Mouse (Mus musculus): ENCODE measurements around the gene Olfr205. TPM values are rescaled to one million over a fixed set of nuclear protein-coding genes. Genes with fewer than 3 reads are reported as not detected.
"Not testable (repeated sequence)": the region's sequence is repeated elsewhere in the genome, so short reads cannot be mapped to it uniquely, and the experiment has no call there.

The Olfr205 gene
- not detected in 2 replicates for polyA plus RNA-seq (2015; fragmentation: Nextera tagmentation; extraction: Ambion mirVana)

DNA sequence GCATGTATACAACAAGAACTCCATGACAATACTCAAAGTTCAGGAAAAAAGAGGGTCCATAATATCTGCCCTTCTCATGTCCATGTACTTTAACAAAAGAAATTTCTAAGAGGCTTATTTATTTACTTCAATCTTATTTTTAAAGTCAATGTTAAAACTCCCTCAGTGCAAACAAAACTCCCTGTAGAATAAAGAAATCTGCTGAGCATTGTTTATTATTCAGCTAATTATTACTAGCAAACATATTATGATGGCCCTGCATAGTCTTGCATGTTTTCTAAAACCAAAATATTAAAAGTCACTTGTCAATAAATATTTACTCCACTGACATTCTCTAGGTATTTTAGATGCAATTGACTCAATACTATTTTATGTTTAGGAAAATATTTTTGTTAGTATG, at the start of gene Olfr205:
Olfr205 (minus strand) TSS at position 101 of the 400 bp plus-strand sequence.
- no peak within 1 kb of the TSS for H3K4me3 ChIP-seq (replicated peaks)
- no peaks in the 10 kb centered on the region for H3K27me3 ChIP-seq
- H3K4me2 ChIP-seq (replicated peaks), result no peak within 1 kb of the TSS
- H3K27ac ChIP-seq, result no peak within 1 kb of the TSS
- H3K36me3 ChIP-seq, result no peaks in the 10 kb centered on the region
- H3K9me3 ChIP-seq, result peaks cover 3% of the 10 kb centered on the region; the same call in 1 of the 2 replicates
- no peaks in the 10 kb centered on the region for H3K4me1 ChIP-seq (replicated peaks)
- H3K9ac ChIP-seq (replicated peaks), result no peak within 1 kb of the TSS
- ATAC-seq, result no peak

DNA sequence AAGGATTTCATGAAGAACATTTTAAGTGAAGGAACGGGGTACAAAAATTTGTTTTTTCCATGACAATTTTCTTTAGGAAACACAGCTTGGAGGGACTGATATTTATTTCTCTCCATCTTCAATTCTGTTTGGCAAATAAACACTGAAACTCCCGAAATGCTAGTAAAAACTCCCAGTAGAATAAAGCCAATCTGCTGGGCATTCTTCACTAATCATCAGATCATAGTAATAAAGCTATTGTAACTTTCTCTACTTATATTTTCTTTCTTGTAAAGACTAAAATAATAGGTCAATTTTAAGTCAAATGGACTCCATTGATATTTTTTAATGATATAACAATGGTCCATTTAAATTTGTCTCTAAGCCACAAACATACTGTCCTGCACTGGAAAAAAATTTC, 33.0 kb upstream of the Olfr205 start, which contains the start of gene Olfr209:
Olfr209 (minus strand) TSS at position 101 of the 400 bp plus-strand sequence.
- Histone ChIP-seq H3K4me1 (replicated peaks) (no peaks in the 10 kb centered on the region), H3K4me3 (replicated peaks) (no peak within 1 kb of the TSS), H3K27ac (no peak within 1 kb of the TSS), H3K27me3 (no peaks in the 10 kb centered on the region), H3K36me3 (no peaks in the 10 kb centered on the region), H3K9ac (replicated peaks) (no peak within 1 kb of the TSS), H3K4me2 (replicated peaks) (no peak within 1 kb of the TSS), H3K9me3 (no peaks in the 10 kb centered on the region)
- no peak for ATAC-seq
- 83% methylated on average over 2 of the region's 2 CpGs for WGBS

DNA sequence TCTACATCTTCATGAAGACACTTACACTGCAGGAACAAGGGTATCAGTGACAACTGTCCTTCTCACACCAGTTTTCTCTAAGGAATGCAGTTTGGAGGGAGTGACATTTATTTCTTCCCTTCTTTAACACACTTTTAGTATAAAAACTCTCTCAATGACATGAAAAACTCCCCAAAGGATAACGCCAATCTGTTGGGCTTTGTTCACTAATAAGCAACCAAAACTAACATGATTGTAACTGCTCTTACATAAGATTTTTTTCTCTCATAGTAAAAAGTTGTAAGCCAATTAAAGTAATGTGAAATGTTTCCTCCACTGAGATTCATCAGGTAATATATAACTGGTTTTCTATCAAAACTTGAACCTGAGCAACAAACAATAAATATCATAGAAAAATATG, 18.2 kb upstream of the Olfr205 start, which contains the start of gene Olfr206:
Olfr206 (minus strand) TSS at position 101 of the 400 bp plus-strand sequence.
- Histone ChIP-seq H3K9me3 (no peaks in the 10 kb centered on the region), H3K4me2 (replicated peaks) (no peak within 1 kb of the TSS), H3K4me3 (replicated peaks) (no peak within 1 kb of the TSS), H3K4me1 (replicated peaks) (no peaks in the 10 kb centered on the region), H3K36me3 (no peaks in the 10 kb centered on the region), H3K27ac (no peak within 1 kb of the TSS), H3K9ac (replicated peaks) (no peak within 1 kb of the TSS), H3K27me3 (no peaks in the 10 kb centered on the region)
- WGBS, result 74% methylated on average over 1 of the region's 1 CpGs
- no peak for ATAC-seq

DNA sequence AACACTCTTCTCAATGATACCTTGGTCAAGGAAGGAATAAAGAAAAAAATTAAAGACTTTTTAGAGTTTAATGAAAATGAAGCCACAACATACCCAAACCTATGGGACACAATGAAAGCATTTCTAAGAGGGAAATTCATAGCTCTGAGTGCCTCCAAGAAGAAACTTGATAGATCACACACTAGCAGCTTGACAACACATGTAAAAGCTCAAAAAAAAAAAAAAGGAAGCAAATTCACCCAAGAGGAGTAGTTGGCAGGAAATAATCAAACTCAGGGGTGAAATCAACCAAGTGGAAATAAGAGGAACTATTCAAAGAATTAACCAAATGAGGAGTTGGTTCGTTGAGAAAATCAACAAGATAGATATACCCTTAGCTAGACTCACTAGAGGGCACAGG, 7.7 kb downstream of the Olfr205 start:
- not testable (repeated sequence) for H3K27me3 ChIP-seq; H3K4me1 ChIP-seq (replicated peaks); ATAC-seq; H3K4me2 ChIP-seq (replicated peaks); H3K27ac ChIP-seq; H3K4me3 ChIP-seq (replicated peaks); H3K36me3 ChIP-seq; H3K9ac ChIP-seq (replicated peaks); H3K9me3 ChIP-seq
- WGBS, result 69% methylated on average over 1 of the region's 1 CpGs

GRCm38 (mm10) chr16:59318148-59318547, 12.8 kb downstream of the Olfr205 start, which contains the start of gene Olfr204:
Gene Olfr204, minus strand, starts transcription at chr16:59318248.
- Histone ChIP-seq H3K9ac (replicated peaks) (no peak within 1 kb of the TSS), H3K9me3 (no peaks in the 10 kb centered on the region), H3K36me3 (no peaks in the 10 kb centered on the region), H3K4me3 (replicated peaks) (no peak within 1 kb of the TSS), H3K27ac (no peak within 1 kb of the TSS), H3K27me3 (no peaks in the 10 kb centered on the region), H3K4me1 (replicated peaks) (no peaks in the 10 kb centered on the region), H3K4me2 (replicated peaks) (no peak within 1 kb of the TSS)
- ATAC-seq, result no peak

- Histone ChIP-seq H3K9ac (replicated peaks) (no peak within 1 kb of the TSS), H3K27me3 (no peaks in the 10 kb centered on the region), H3K4me2 (replicated peaks) (no peak within 1 kb of the TSS), H3K4me3 (replicated peaks) (no peak within 1 kb of the TSS), H3K9me3 (no peaks in the 10 kb centered on the region), H3K27ac (no peak within 1 kb of the TSS), H3K36me3 (no peaks in the 10 kb centered on the region), H3K4me1 (replicated peaks) (no peaks in the 10 kb centered on the region)
- WGBS, result 85% methylated on average over 2 of the region's 2 CpGs
- no peak for ATAC-seq
Observed at GRCm38 (mm10) chr16:59298581-59298980, 32.4 kb downstream of the Olfr205 start, which contains the start of gene Olfr203. Gene Olfr203, plus strand, starts transcription at chr16:59298881.

- not testable (repeated sequence) for H3K4me3 ChIP-seq (replicated peaks); H3K27me3 ChIP-seq; H3K4me2 ChIP-seq (replicated peaks); ATAC-seq; H3K4me1 ChIP-seq (replicated peaks); H3K9ac ChIP-seq (replicated peaks); H3K36me3 ChIP-seq; H3K9me3 ChIP-seq; H3K27ac ChIP-seq
- 86% methylated on average over 9 of the region's 9 CpGs for WGBS
Observed at GRCm38 (mm10) chr16:59287576-59287975, 43.4 kb downstream of the Olfr205 start.

DNA sequence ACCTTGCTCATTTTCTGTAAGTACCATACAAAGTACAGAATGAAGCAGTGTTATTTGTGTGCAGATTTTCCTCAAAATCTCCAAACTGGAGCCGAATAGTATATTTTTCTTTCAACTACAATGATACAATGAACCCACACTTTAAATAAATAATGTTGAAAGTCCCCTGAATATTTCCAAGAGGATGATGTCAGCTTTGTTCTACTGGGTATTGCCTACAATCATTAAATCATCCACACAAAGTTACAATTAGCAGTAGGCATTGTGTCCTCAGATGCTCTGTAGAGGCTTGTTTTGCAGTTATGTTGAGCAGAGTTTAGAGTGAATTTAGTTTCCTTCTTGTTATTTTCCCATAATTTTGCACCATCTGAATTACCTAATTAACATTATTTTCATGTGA, 44.2 kb downstream of the Olfr205 start, which contains the start of gene Olfr202:
Olfr202 (minus strand) TSS at position 101 of the 400 bp plus-strand sequence.
- Histone ChIP-seq H3K4me2 (replicated peaks) (no peak within 1 kb of the TSS), H3K4me3 (replicated peaks) (no peak within 1 kb of the TSS), H3K9me3 (no peaks in the 10 kb centered on the region), H3K27me3 (no peaks in the 10 kb centered on the region), H3K36me3 (no peaks in the 10 kb centered on the region), H3K9ac (replicated peaks) (no peak within 1 kb of the TSS), H3K27ac (no peak within 1 kb of the TSS), H3K4me1 (replicated peaks) (no peaks in the 10 kb centered on the region)
- WGBS, result 88% methylated on average over 1 of the region's 1 CpGs
- no peak for ATAC-seq

- Histone ChIP-seq H3K9me3 (no peaks in the 10 kb centered on the region), H3K27ac (no peak overlapping the region), H3K9ac (replicated peaks) (no peak overlapping the region), H3K27me3 (no peaks in the 10 kb centered on the region), H3K4me1 (replicated peaks) (no peaks in the 10 kb centered on the region), H3K4me3 (replicated peaks) (no peak overlapping the region), H3K4me2 (replicated peaks) (no peak overlapping the region), H3K36me3 (no peaks in the 10 kb centered on the region)
- 68% methylated on average over 1 of the region's 1 CpGs for WGBS
- ATAC-seq, result no peak
Observed at GRCm38 (mm10) chr16:59283476-59283875, 47.5 kb downstream of the Olfr205 start.

DNA sequence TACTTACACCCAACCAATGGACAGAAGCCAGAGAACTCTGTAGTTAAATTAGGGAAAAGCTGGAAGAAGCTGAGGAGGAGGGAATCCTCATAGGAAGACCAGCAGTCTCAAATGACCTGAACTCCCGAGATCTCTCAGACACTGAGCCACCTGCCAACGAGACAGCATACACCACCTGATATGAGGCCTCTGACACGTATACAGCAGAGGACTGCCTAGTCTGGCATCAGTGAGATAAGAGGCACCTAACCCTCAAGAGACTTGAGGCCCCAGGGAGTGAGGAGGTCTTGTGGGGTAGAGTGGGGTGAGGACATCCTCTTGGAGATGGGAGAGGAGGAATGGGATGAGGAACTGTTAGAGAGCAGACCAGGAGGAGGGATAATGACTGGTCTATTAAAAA, 50.4 kb downstream of the Olfr205 start:
- Histone ChIP-seq H3K4me1 (replicated peaks) (no peaks in the 10 kb centered on the region), H3K4me2 (replicated peaks) (no peak overlapping the region), H3K36me3 (no peaks in the 10 kb centered on the region), H3K9ac (replicated peaks) (no peak overlapping the region), H3K9me3 (no peaks in the 10 kb centered on the region), H3K27me3 (no peaks in the 10 kb centered on the region), H3K27ac (no peak overlapping the region), H3K4me3 (replicated peaks) (no peak overlapping the region)
- 73% methylated on average over 3 of the region's 3 CpGs for WGBS
- no peak for ATAC-seq

Other genes with a start within 250 kb of the Olfr205 start
- not detected in 2 replicates for gene Olfr191, start 241.3 kb downstream of the Olfr205 start, polyA plus RNA-seq (2015; fragmentation: Nextera tagmentation; extraction: Ambion mirVana)
- gene Olfr193, start 219.3 kb downstream of the Olfr205 start, polyA plus RNA-seq (2015; fragmentation: Nextera tagmentation; extraction: Ambion mirVana), result not detected in 2 replicates
- not detected in 2 replicates for gene Olfr194, start 210.1 kb downstream of the Olfr205 start, polyA plus RNA-seq (2015; fragmentation: Nextera tagmentation; extraction: Ambion mirVana)
- not detected in 2 replicates for gene Olfr195, start 184.1 kb downstream of the Olfr205 start, polyA plus RNA-seq (2015; fragmentation: Nextera tagmentation; extraction: Ambion mirVana)
- gene Olfr196, start 160.7 kb downstream of the Olfr205 start, polyA plus RNA-seq (2015; fragmentation: Nextera tagmentation; extraction: Ambion mirVana), result not detected in 2 replicates
- gene Olfr198, start 127.6 kb downstream of the Olfr205 start, polyA plus RNA-seq (2015; fragmentation: Nextera tagmentation; extraction: Ambion mirVana), result not detected in 2 replicates
- not detected in 2 replicates for gene Olfr199, start 111.4 kb downstream of the Olfr205 start, polyA plus RNA-seq (2015; fragmentation: Nextera tagmentation; extraction: Ambion mirVana)
- gene Olfr201, start 58.5 kb downstream of the Olfr205 start, polyA plus RNA-seq (2015; fragmentation: Nextera tagmentation; extraction: Ambion mirVana), result not detected in 2 replicates
- not detected in 2 replicates for gene Olfr202, start 44.3 kb downstream of the Olfr205 start, polyA plus RNA-seq (2015; fragmentation: Nextera tagmentation; extraction: Ambion mirVana)
- gene Olfr203, start 32.3 kb downstream of the Olfr205 start, polyA plus RNA-seq (2015; fragmentation: Nextera tagmentation; extraction: Ambion mirVana), result not detected in 2 replicates
- gene Olfr204, start 12.9 kb downstream of the Olfr205 start, polyA plus RNA-seq (2015; fragmentation: Nextera tagmentation; extraction: Ambion mirVana), result not detected in 2 replicates
- not detected in 2 replicates for gene Olfr206, start 18.1 kb upstream of the Olfr205 start, polyA plus RNA-seq (2015; fragmentation: Nextera tagmentation; extraction: Ambion mirVana)
- not detected in 2 replicates for gene Olfr209, start 32.9 kb upstream of the Olfr205 start, polyA plus RNA-seq (2015; fragmentation: Nextera tagmentation; extraction: Ambion mirVana)
- gene Gabrr3, start 76.2 kb upstream of the Olfr205 start, polyA plus RNA-seq (2015; fragmentation: Nextera tagmentation; extraction: Ambion mirVana), result 0.12 and 0.30 TPM in 2 replicates
- 11.5 TPM in 2 replicates for gene Riox2, start 140.6 kb upstream of the Olfr205 start, polyA plus RNA-seq (2015; fragmentation: Nextera tagmentation; extraction: Ambion mirVana)

Measured in midbrain, embryonic 13.5 days (tissue).